Mouse (Mus musculus): Measurements from ENCODE around the gene Xrcc6.
A peak's percentile ranks its signal among the peaks of the same experiment; 100 is the strongest.

Xrcc6 gene

DNA sequence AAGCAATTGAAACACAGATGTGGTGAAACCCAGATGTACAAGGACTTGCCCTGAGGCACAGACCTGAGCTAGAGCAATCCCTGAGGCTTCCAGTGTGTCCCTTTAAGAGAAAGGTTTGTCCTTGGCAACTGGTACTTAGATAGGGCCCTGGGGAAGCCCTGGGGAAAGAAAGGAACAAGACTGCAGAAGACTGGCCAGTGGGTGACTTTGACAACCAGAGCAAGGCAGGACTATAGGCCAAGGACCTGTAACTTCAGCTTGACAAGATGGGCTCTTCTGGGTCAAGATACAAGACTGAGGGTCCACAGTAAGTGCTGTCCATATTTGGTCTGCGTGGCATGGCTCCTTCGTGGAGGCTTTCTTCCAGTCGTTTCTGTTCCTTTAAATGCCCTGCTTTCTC, at the start of gene Xrcc6:
Gene Xrcc6, plus strand, starts transcription at position 190 of the 400 bp plus-strand sequence.
- DNase-seq (ENCODE audit: low read depth) = no peak

GRCm38 (mm10) chr15:81938246-81938645, 49.4 kb upstream of the Xrcc6 start:
- DNase-seq (ENCODE audit: low read depth) = no peak

DNA sequence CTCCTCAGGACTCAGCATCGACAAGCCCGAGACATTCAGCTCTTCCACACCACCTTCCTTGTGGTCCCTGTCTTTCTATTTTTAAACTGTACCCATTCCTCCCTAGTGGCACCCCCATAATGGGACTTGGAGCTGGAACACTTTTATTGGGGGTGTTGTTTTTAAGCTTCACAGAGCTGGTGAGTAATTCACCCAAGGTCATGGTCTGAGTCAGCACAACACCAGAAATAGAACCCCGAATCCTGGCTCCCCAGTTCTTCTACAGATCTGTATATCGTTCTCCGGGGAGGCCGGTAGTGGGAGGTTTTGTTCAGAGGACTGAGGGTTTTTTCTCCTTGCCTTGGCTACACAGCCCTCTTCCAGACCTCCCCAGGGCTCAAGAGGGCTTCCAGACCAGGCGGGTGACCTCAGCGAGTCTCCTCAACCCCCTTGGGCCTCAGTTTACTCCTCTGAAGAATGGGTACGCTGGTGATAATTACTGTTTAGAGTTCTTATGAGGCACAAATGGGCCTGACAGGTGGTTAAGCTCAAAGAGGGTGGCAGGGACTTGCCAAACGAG, 48.4 kb upstream of the Xrcc6 start:
- DNase-seq (ENCODE audit: low read depth) = no peak

DNA sequence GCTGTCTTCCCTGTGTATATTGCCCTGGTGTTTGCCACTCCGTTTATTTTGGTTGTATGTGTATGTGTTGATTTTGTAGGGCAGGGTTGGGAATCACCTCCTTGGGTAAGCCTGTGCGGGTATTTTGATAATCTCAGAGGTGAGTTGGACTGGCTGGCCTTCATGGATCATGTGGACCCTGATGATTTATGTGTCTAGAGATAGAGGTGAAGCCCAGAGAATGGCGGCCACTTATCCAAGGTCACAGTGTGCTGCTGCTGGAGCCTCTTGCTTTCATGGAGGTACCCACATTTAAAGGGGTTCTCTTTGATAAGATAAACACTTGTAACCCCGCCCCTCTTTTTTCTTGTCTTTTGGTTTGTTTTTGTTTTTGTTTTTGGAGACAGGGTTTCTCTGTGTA, 47.9 kb upstream of the Xrcc6 start:
- no peak for DNase-seq (ENCODE audit: low read depth)

DNA sequence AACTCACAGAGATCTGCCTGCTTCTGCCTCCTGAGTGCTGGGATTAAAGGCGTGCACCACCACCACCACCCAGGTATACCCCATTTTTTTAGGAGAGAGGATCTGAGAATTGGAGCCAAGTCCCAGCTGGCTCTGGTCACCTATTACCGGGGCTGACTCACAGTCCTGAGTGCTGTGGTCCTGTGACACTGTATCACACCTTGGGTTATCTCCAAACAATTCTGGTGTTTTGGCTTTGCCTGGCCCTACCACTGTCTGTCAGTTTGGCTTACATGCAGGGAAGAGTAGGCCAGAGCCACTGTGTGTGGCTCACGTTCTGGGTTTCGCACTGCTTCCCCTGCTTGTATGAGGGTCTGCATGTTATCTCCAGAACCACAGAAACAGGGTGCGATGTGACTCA, 47.4 kb upstream of the Xrcc6 start:
- no peak for DNase-seq (ENCODE audit: low read depth)

DNA sequence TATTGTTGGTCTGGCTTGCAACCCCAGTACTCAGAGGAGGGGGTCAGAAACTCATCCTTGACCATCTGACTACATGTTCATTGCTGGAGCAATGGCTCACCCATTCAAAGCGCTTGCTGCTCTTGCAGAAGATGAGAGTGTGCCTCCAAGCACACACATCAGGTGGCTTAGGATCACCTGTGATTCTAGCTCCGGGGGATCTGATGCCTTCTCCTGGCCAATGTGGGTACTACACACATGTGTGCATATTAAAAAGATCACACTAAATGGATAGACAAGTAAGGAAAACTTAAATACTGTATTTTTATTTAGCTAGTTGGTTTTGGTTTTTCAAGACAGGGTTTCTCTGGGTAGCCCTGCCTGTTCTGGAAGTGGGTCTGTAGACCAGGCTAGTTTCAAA, 46.6 kb upstream of the Xrcc6 start:
- DNase-seq (ENCODE audit: low read depth) = no peak

- no peak for DNase-seq (ENCODE audit: low read depth)
Measured at GRCm38 (mm10) chr15:81943176-81943749, 44.4 kb upstream of the Xrcc6 start.

- DNase-seq (ENCODE audit: low read depth) = no peak
Measured at GRCm38 (mm10) chr15:81949076-81949475, 38.6 kb upstream of the Xrcc6 start.

GRCm38 (mm10) chr15:81949476-81950131, 38.0 kb upstream of the Xrcc6 start:
- no peak for DNase-seq (ENCODE audit: low read depth)

DNA sequence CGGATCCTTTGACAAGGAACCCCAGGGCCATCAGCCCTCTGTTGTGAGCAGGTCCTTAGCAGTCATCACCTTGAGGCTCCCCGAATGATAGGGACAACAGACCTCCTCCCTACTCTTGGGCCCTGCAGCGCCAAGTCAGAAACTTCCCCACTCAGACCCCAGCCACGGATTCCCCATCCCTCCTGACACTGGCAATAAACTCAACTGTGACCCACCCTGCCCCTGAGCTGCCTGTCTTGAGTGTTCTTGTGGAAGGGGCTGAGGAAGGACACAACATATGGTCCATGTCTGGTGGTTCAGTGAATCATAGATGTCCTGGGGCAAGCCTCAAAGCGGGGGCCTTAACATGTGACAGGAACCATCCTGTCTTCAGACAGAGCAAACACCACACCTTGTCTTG, 36.9 kb upstream of the Xrcc6 start:
- DNase-seq (ENCODE audit: low read depth) = no peak

- DNase-seq (ENCODE audit: low read depth) = no peak
Measured at GRCm38 (mm10) chr15:81951159-81951558, 36.5 kb upstream of the Xrcc6 start.

GRCm38 (mm10) chr15:81952310-81952709, 35.3 kb upstream of the Xrcc6 start:
- no peak for DNase-seq (ENCODE audit: low read depth)

- DNase-seq (ENCODE audit: low read depth) = no peak
Measured at GRCm38 (mm10) chr15:81954151-81954583, 33.5 kb upstream of the Xrcc6 start.

- no peak for DNase-seq (ENCODE audit: low read depth)
Measured at GRCm38 (mm10) chr15:81954716-81955115, 32.9 kb upstream of the Xrcc6 start.

GRCm38 (mm10) chr15:81955414-81955813, 32.2 kb upstream of the Xrcc6 start:
- DNase-seq (ENCODE audit: low read depth) = no peak

DNA sequence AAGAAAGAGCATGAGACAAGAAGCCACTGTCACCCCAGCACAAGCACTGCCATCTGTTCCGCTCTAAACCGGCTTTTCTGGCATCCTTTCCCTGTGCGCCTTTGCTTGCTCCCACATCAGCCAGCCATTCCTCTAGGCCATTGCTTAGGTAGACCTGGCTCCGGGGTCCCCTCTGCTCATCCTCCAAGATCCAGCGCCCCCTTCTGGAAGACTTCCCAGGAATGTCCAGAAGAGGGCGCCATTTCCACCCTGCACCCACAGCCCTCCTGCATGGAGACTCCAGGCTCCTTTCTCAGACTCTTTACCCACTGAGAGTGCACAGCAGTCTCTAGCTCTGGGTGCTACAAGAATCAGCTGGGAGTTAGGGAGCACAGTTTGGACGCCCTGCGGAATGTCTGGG, 31.2 kb upstream of the Xrcc6 start:
- peak; percentile 80 for DNase-seq (ENCODE audit: low read depth)

GRCm38 (mm10) chr15:81957598-81957997, 30.0 kb upstream of the Xrcc6 start:
- no peak for DNase-seq (ENCODE audit: low read depth)

DNA sequence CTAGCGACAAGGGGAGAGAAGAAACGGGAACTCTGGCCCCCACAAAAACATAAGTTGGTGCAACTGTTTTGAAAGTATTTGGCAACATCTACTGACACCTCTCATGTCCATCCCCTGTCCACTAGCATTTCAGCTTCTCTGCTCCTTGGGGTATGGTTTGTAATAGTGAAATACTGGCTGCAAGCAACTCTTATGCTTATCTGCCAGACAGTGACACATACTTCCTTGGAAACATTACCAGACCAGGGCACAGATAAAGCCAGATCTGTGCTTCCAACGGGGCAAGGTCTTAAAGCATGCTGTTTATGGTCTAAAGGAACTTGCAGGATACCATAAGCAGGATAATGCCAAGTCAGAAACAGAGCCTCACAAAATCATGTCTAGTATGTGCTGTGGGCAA, 28.7 kb upstream of the Xrcc6 start:
- DNase-seq (ENCODE audit: low read depth) = no peak

GRCm38 (mm10) chr15:81960171-81961077, 27.2 kb upstream of the Xrcc6 start, which contains the start of gene Pmm1:
TSS of gene Pmm1 (minus strand) at chr15:81960930.
- peak; percentile 100 for DNase-seq (ENCODE audit: low read depth)

GRCm38 (mm10) chr15:81961078-81961451, 26.6 kb upstream of the Xrcc6 start:
- DNase-seq (ENCODE audit: low read depth) = no peak

GRCm38 (mm10) chr15:81964262-81964661, 23.4 kb upstream of the Xrcc6 start:
- no peak for DNase-seq (ENCODE audit: low read depth)

- no peak for DNase-seq (ENCODE audit: low read depth)
Measured at GRCm38 (mm10) chr15:81964980-81965545, 22.6 kb upstream of the Xrcc6 start.
